Mouse (Mus musculus): ENCODE measurements at regions not wholly inside any gene's neighbourhood (a gene's known extent, or its start where the extent isn't known, plus 50 kb on each side); places are given as distances from the start of the nearest gene placed in this dataset.

- H3K4me2 ChIP-seq (replicated peaks), result no peak overlapping the region
- no peak overlapping the region for H3K9ac ChIP-seq
- no peak overlapping the region for H3K4me3 ChIP-seq (replicated peaks)
- H3K27me3 ChIP-seq, result no peaks in the 10 kb centered on the region
- WGBS, result 14% methylated on average over 3 of the region's 3 CpGs
- ATAC-seq (ENCODE audit: insufficient number of reproducible peaks, low FRiP score, low TSS enrichment, low read depth), result no peak
- no peaks in the 10 kb centered on the region for H3K36me3 ChIP-seq
- no peaks in the 10 kb centered on the region for H3K9me3 ChIP-seq (replicated peaks)
- no peak overlapping the region; the same call in 1 of the 2 replicates for H3K27ac ChIP-seq (replicated peaks)
- H3K4me1 ChIP-seq, result peaks cover 9% of the 10 kb centered on the region; the same call in 1 of the 2 replicates
Observed at GRCm38 (mm10) chr3:56475529-56476527, 292.3 kb upstream of the Nbea start.

- Histone ChIP-seq H3K27me3 (no peaks in the 10 kb centered on the region), H3K4me1 (peaks cover 9% of the 10 kb centered on the region; the same call in 1 of the 2 replicates), H3K4me2 (replicated peaks) (no peak overlapping the region), H3K27ac (replicated peaks) (no peak overlapping the region), H3K9ac (no peak overlapping the region), H3K36me3 (no peaks in the 10 kb centered on the region), H3K9me3 (replicated peaks) (no peaks in the 10 kb centered on the region), H3K4me3 (replicated peaks) (no peak overlapping the region)
- ATAC-seq (ENCODE audit: insufficient number of reproducible peaks, low FRiP score, low TSS enrichment, low read depth), result no peak
- 50% methylated on average over 6 of the region's 6 CpGs for WGBS
Observed at GRCm38 (mm10) chr3:56472651-56473050, 289.1 kb upstream of the Nbea start.

GRCm38 (mm10) chr3:56471823-56472222, 288.3 kb upstream of the Nbea start:
- WGBS, result 70% methylated on average over 5 of the region's 5 CpGs

GRCm38 (mm10) chr3:56471185-56471584, 287.7 kb upstream of the Nbea start:
- Histone ChIP-seq H3K4me3 (replicated peaks) (no peak overlapping the region), H3K9me3 (replicated peaks) (no peaks in the 10 kb centered on the region), H3K27ac (replicated peaks) (no peak overlapping the region), H3K36me3 (no peaks in the 10 kb centered on the region), H3K9ac (no peak overlapping the region), H3K27me3 (no peaks in the 10 kb centered on the region), H3K4me2 (replicated peaks) (no peak overlapping the region), H3K4me1 (peaks cover 6% of the 10 kb centered on the region; the same call in 1 of the 2 replicates)
- no peak for ATAC-seq (ENCODE audit: insufficient number of reproducible peaks, low FRiP score, low TSS enrichment, low read depth)
- WGBS, result 12% methylated on average over 1 of the region's 1 CpGs

More at GRCm38 (mm10) chr3:56471823-56472222, 288.3 kb upstream of the Nbea start:
- Histone ChIP-seq H3K9ac (no peak overlapping the region), H3K27me3 (no peaks in the 10 kb centered on the region), H3K4me2 (replicated peaks) (no peak overlapping the region), H3K4me1 (peaks cover 9% of the 10 kb centered on the region; the same call in 1 of the 2 replicates), H3K9me3 (replicated peaks) (no peaks in the 10 kb centered on the region), H3K36me3 (no peaks in the 10 kb centered on the region), H3K4me3 (replicated peaks) (no peak overlapping the region), H3K27ac (replicated peaks) (no peak overlapping the region)
- ATAC-seq (ENCODE audit: insufficient number of reproducible peaks, low FRiP score, low TSS enrichment, low read depth), result no peak

GRCm38 (mm10) chr3:56457625-56458024, 274.1 kb upstream of the Nbea start:
- ATAC-seq (ENCODE audit: insufficient number of reproducible peaks, low FRiP score, low TSS enrichment, low read depth), result no peak
- H3K9me3 ChIP-seq (replicated peaks), result no peaks in the 10 kb centered on the region
- H3K9ac ChIP-seq, result no peak overlapping the region
- H3K4me2 ChIP-seq (replicated peaks), result no peak overlapping the region
- H3K4me3 ChIP-seq (replicated peaks), result no peak overlapping the region
- no peak overlapping the region for H3K27ac ChIP-seq (replicated peaks)
- H3K27me3 ChIP-seq, result no peaks in the 10 kb centered on the region
- no peaks in the 10 kb centered on the region for H3K4me1 ChIP-seq
- WGBS, result 48% methylated on average over 4 of the region's 4 CpGs
- H3K36me3 ChIP-seq, result no peaks in the 10 kb centered on the region

- WGBS, result 69% methylated on average over 6 of the region's 6 CpGs
- Histone ChIP-seq H3K9me3 (replicated peaks) (no peaks in the 10 kb centered on the region), H3K4me1 (no peaks in the 10 kb centered on the region), H3K27ac (replicated peaks) (no peak overlapping the region), H3K27me3 (no peaks in the 10 kb centered on the region), H3K4me2 (replicated peaks) (no peak overlapping the region), H3K4me3 (replicated peaks) (no peak overlapping the region), H3K9ac (no peak overlapping the region), H3K36me3 (no peaks in the 10 kb centered on the region)
- no peak for ATAC-seq (ENCODE audit: insufficient number of reproducible peaks, low FRiP score, low TSS enrichment, low read depth)
Observed at GRCm38 (mm10) chr3:56456317-56456716, 272.8 kb upstream of the Nbea start.

GRCm38 (mm10) chr3:56438900-56439299, 255.4 kb upstream of the Nbea start:
- Histone ChIP-seq H3K27ac (replicated peaks) (no peak overlapping the region), H3K4me3 (replicated peaks) (no peak overlapping the region), H3K9ac (no peak overlapping the region), H3K9me3 (replicated peaks) (no peaks in the 10 kb centered on the region), H3K4me1 (peaks cover 15% of the 10 kb centered on the region; the same call in 1 of the 2 replicates), H3K4me2 (replicated peaks) (no peak overlapping the region), H3K36me3 (no peaks in the 10 kb centered on the region), H3K27me3 (no peaks in the 10 kb centered on the region)
- ATAC-seq (ENCODE audit: insufficient number of reproducible peaks, low FRiP score, low TSS enrichment, low read depth), result no peak
- 55% methylated on average over 5 of the region's 5 CpGs for WGBS

GRCm38 (mm10) chr3:56438020-56438747, 254.7 kb upstream of the Nbea start:
- Histone ChIP-seq H3K4me2 (replicated peaks) (no peak overlapping the region; the same call in 1 of the 2 replicates), H3K27ac (replicated peaks) (peak overlapping the region; percentile 51), H3K36me3 (no peaks in the 10 kb centered on the region), H3K27me3 (no peaks in the 10 kb centered on the region), H3K9me3 (replicated peaks) (no peaks in the 10 kb centered on the region), H3K4me3 (replicated peaks) (no peak overlapping the region), H3K9ac (no peak overlapping the region), H3K4me1 (peaks cover 15% of the 10 kb centered on the region; the same call in 1 of the 2 replicates)
- ATAC-seq (ENCODE audit: insufficient number of reproducible peaks, low FRiP score, low TSS enrichment, low read depth), result no peak
- 36% methylated on average over 12 of the region's 12 CpGs for WGBS

- H3K4me3 ChIP-seq (replicated peaks), result no peak overlapping the region
- H3K4me1 ChIP-seq, result peaks cover 15% of the 10 kb centered on the region; the same call in 1 of the 2 replicates
- H3K36me3 ChIP-seq, result no peaks in the 10 kb centered on the region
- ATAC-seq (ENCODE audit: insufficient number of reproducible peaks, low FRiP score, low TSS enrichment, low read depth), result no peak
- H3K9me3 ChIP-seq (replicated peaks), result no peaks in the 10 kb centered on the region
- no peaks in the 10 kb centered on the region for H3K27me3 ChIP-seq
- WGBS, result 28% methylated on average over 4 of the region's 4 CpGs
- no peak overlapping the region for H3K4me2 ChIP-seq (replicated peaks)
- no peak overlapping the region for H3K9ac ChIP-seq
- peak overlapping the region; percentile 55; the same call in 1 of the 2 replicates for H3K27ac ChIP-seq (replicated peaks)
Observed at GRCm38 (mm10) chr3:56437058-56437457, 253.6 kb upstream of the Nbea start.

- peaks cover 10% of the 10 kb centered on the region; the same call in 1 of the 2 replicates for H3K4me1 ChIP-seq
- no peaks in the 10 kb centered on the region for H3K36me3 ChIP-seq
- ATAC-seq (ENCODE audit: insufficient number of reproducible peaks, low FRiP score, low TSS enrichment, low read depth), result no peak
- 69% methylated on average over 1 of the region's 1 CpGs for WGBS
- H3K4me2 ChIP-seq (replicated peaks), result no peak overlapping the region
- no peaks in the 10 kb centered on the region for H3K9me3 ChIP-seq (replicated peaks)
- no peaks in the 10 kb centered on the region for H3K27me3 ChIP-seq
- H3K9ac ChIP-seq, result no peak overlapping the region
- no peak overlapping the region for H3K4me3 ChIP-seq (replicated peaks)
- no peak overlapping the region for H3K27ac ChIP-seq (replicated peaks)
Observed at GRCm38 (mm10) chr3:56433495-56433894, 250.0 kb upstream of the Nbea start.

GRCm38 (mm10) chr3:56427201-56427600, 243.7 kb upstream of the Nbea start:
- H3K4me1 ChIP-seq, result no peaks in the 10 kb centered on the region
- no peak overlapping the region for H3K4me2 ChIP-seq (replicated peaks)
- 61% methylated on average over 1 of the region's 1 CpGs for WGBS
- no peaks in the 10 kb centered on the region for H3K36me3 ChIP-seq
- no peaks in the 10 kb centered on the region for H3K27me3 ChIP-seq
- H3K27ac ChIP-seq (replicated peaks), result no peak overlapping the region
- H3K9me3 ChIP-seq (replicated peaks), result no peaks in the 10 kb centered on the region
- no peak overlapping the region for H3K9ac ChIP-seq
- no peak overlapping the region for H3K4me3 ChIP-seq (replicated peaks)
- ATAC-seq (ENCODE audit: insufficient number of reproducible peaks, low FRiP score, low TSS enrichment, low read depth), result no peak

Data from embryonic facial prominence, embryonic 15.5 days (tissue).